ENCODE assay signal across 9 mouse cellular contexts in genomic region chr6:54785098-54785730, GRCm38 (mm10). TPM values are rescaled to one million over a fixed set of nuclear protein-coding genes. Genes with fewer than 3 reads are reported as not detected.
A peak's percentile ranks its signal among the peaks of the same experiment; 100 is the strongest.
DNase-seq lines count a peak whose midpoint lies in the region; ATAC-seq lines count a peak whose summit lies in the region.
"Had no signal": no experiment of that assay in that cellular context is flagged by ENCODE, and none has a peak within 500 bp of the region (broad histone marks: within the 10 kb centered on the region; RNA-seq: fewer than 3 reads in every experiment).

No protein-coding gene starts in this region.

- H3K4me1 ChIP-seq in midbrain, embryonic 15.5 days, result peaks cover 11% of the 10 kb centered on the region

- H3K4me2 ChIP-seq in midbrain, embryonic 15.5 days, result peak overlapping the region; percentile 25; the same call in 1 of the 2 replicates

- DNase-seq in layer of hippocampus, adult 11-12 months (ENCODE audit: low spot score), result peak; percentile 66
- no peak for DNase-seq in layer of hippocampus, adult 9-10 months (ENCODE audit: low spot score)
- peak; percentile 45 to 70 for DNase-seq in layer of hippocampus, adult 18-20 months (ENCODE audit: low spot score in 2 of 2)
- DNase-seq in thymus, postnatal 25 days, result peak; percentile 69
- DNase-seq in adrenal gland, adult 18-20 months (ENCODE audit: low spot score in 2 of 2), result no peak
- DNase-seq in cerebellum, adult 8-10 months, result no peak
- DNase-seq: kidney, postnatal 36 days had no signal

- H3K9ac ChIP-seq in midbrain, embryonic 15.5 days, result no peak overlapping the region

- peak overlapping the region; percentile 84 for H3K27ac ChIP-seq in midbrain, embryonic 15.5 days

- peak; percentile 94 for ATAC-seq in midbrain, embryonic 15.5 days (replicated peaks)
- ATAC-seq in CD4-positive, CD25-positive, alpha-beta regulatory T cell, adult 4 months, result no peak

- WGBS in midbrain, embryonic 15.5 days, result 10% methylated on average over 5 of the region's 5 CpGs

- H3K36me3 ChIP-seq in midbrain, embryonic 15.5 days (replicated peaks), result no peaks in the 10 kb centered on the region

- H3K9me3 ChIP-seq in midbrain, embryonic 15.5 days, result no peaks in the 10 kb centered on the region

- no peak overlapping the region for H3K4me3 ChIP-seq in midbrain, embryonic 15.5 days

- no peaks in the 10 kb centered on the region for H3K27me3 ChIP-seq in midbrain, embryonic 15.5 days (replicated peaks)

RNA-seq across cellular contexts. Expression of gene Znrf2, which starts 31.5 kb away (rescaled TPM):
- total RNA-seq in layer of hippocampus, adult 18-20 months (2021), result 10 to 100 TPM; 21.5 to 23.7 TPM
- 6.3 and 6.6 TPM in 2 replicates for polyA plus RNA-seq in midbrain, embryonic 15.5 days (2015; fragmentation: Nextera tagmentation; extraction: Ambion mirVana)
- total RNA-seq in adrenal gland, adult 18-20 months (2021), result 10 to 100 TPM; 39.3 to 51.6 TPM
- 10 to 100 TPM; 22.9 to 26.1 TPM for polyA plus RNA-seq in CD4-positive, CD25-positive, alpha-beta regulatory T cell, adult 4 months (2017; shearing (Covaris generic))

Comparison
In these comparisons a context has a peak if more than half of its experiments do, and no peak if none do; other contexts are left out.
1. DNase-seq: peak in layer of hippocampus, adult 11-12 months (single experiment), layer of hippocampus, adult 18-20 months (2 of 2) and thymus, postnatal 25 days (single experiment); none in layer of hippocampus, adult 9-10 months (single experiment), adrenal gland, adult 18-20 months (0 of 2) and cerebellum, adult 8-10 months (single experiment).